27 mouse cellular contexts compared by ENCODE assay signal in genomic region chr6:54620357-54620756, GRCm38 (mm10). TPM values are rescaled to one million over a fixed set of nuclear protein-coding genes. Genes with fewer than 3 reads are reported as not detected.
"Had no signal": no experiment of that assay in that cellular context is flagged by ENCODE, and none has a peak within 500 bp of the region (broad histone marks: within the 10 kb centered on the region; RNA-seq: fewer than 3 reads in every experiment).

No protein-coding gene starts in this region.

- H3K27ac ChIP-seq: gastrocnemius, adult 2 months; heart, adult 2 months; heart, embryonic 13.5 days; heart, embryonic 15.5 days; hindbrain, embryonic 10.5 days; hindbrain, embryonic 12.5 days; hindbrain, embryonic 14.5 days; intestine, embryonic 15.5 days; layer of hippocampus, adult 2 months; left cerebral cortex, adult 2 months; limb, embryonic 10.5 days; limb, embryonic 12.5 days had no signal

- H3K9me3 ChIP-seq: heart, embryonic 13.5 days; heart, embryonic 15.5 days; hindbrain, embryonic 10.5 days; hindbrain, embryonic 12.5 days; intestine, embryonic 15.5 days; limb, embryonic 10.5 days; limb, embryonic 12.5 days had no signal

- H3K4me1 ChIP-seq: heart, embryonic 15.5 days; hindbrain, embryonic 10.5 days; hindbrain, embryonic 12.5 days; intestine, embryonic 15.5 days; limb, embryonic 12.5 days had no signal

- H3K4me2 ChIP-seq: heart, embryonic 11.5 days; heart, embryonic 13.5 days; heart, embryonic 15.5 days; hindbrain, embryonic 12.5 days; hindbrain, embryonic 14.5 days; intestine, embryonic 15.5 days; limb, embryonic 12.5 days; liver, embryonic 11.5 days had no signal

- ATAC-seq: hindbrain, embryonic 16.5 days; inflammation-experienced regulatory T-cells, adult 6 months; intestine, embryonic 15.5 days; intestine, postnatal 0 days had no signal

- DNase-seq: gastrocnemius, adult 2 months; gastrocnemius, postnatal 10 days; gastrocnemius, postnatal 25 days; heart, adult 2 months; heart, postnatal 4 days; kidney, adult 18-20 months; kidney, adult 8-10 months; kidney, postnatal 10 days; kidney, postnatal 25 days; kidney, postnatal 4 days; liver had no signal

- H3K4me3 ChIP-seq: gastrocnemius, adult 2 months; heart, adult 2 months; heart, embryonic 13.5 days; heart, embryonic 15.5 days; hindbrain, embryonic 10.5 days; hindbrain, embryonic 12.5 days; intestine, embryonic 15.5 days; layer of hippocampus, adult 2 months; left cerebral cortex, adult 2 months; limb, embryonic 10.5 days; limb, embryonic 12.5 days had no signal

- H3K9ac ChIP-seq: heart, embryonic 13.5 days; heart, embryonic 15.5 days; hindbrain, embryonic 12.5 days; hindbrain, embryonic 14.5 days; intestine, embryonic 15.5 days; limb, embryonic 12.5 days had no signal

- H3K27me3 ChIP-seq: heart, embryonic 13.5 days; heart, embryonic 15.5 days; hindbrain, embryonic 12.5 days; intestine, embryonic 15.5 days; limb, embryonic 12.5 days had no signal

RNA-seq across cellular contexts. Expression of gene Fkbp14, which starts 23.2 kb away (rescaled TPM):
- total RNA-seq: granulocyte monocyte progenitor cell, adult 5-6 weeks had no signal
- polyA plus RNA-seq: inflammation-experienced regulatory T-cells, adult 6 months had no signal

RNA-seq across cellular contexts. Expression of gene Scrn1, which starts 54.1 kb away (rescaled TPM):
- total RNA-seq: granulocyte monocyte progenitor cell, adult 5-6 weeks had no signal
